Mouse (Mus musculus): ENCODE results near the gene Gpc6.

DNA sequence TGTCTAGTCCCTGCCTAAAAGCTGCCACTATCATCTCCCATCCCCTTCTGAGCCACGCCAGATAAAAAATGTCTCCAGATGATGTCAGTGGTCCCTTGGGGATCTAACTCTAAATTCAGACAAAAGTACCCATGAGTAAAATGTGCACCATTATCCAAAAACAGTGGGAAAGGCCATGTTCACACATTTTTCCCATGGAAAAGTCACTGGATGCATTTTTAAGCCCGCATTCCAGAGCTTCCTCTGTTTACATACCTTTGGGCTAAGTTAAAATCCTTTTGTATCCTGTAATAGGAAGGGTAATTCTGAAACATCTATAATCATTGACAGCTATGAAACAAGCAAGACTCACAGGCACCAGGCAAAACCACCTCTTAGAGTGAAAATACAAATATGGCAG lies 589.7 kb downstream of the Gpc6 start:
- TF ChIP-seq CTCF (conservative IDR thresholded peaks at IDR 0.05 in 1 of 2, IDR thresholded peaks at IDR 0.05 in 1 of 2; ENCODE audit: low read depth in 2 of 2, low read length in 2 of 2) (no peak), E2F4 (IDR thresholded peaks at IDR 0.05; ENCODE audit: insufficient replicate concordance, low read depth, low read length) (no peak), KAT2A (IDR thresholded peaks at IDR 0.05; ENCODE audit: insufficient replicate concordance, low read length) (no peak), MAX (IDR thresholded peaks at IDR 0.05; ENCODE audit: low read length) (no peak), RCOR1 (conservative IDR thresholded peaks at IDR 0.05; ENCODE audit: low read depth, low read length) (no peak), NELFE (IDR thresholded peaks at IDR 0.05; ENCODE audit: low read depth, low read length) (no peak), HCFC1 (IDR thresholded peaks at IDR 0.05; ENCODE audit: low read depth, low read length) (no peak), JUN (IDR thresholded peaks at IDR 0.05; ENCODE audit: insufficient read depth, low read depth, low read length) (no peak), CHD2 (IDR thresholded peaks at IDR 0.05; ENCODE audit: low read length) (no peak), POLR2A (IDR thresholded peaks at IDR 0.05; ENCODE audit: low read depth, low read length) (no peak), MYC (IDR thresholded peaks at IDR 0.05; ENCODE audit: low read depth, low read length) (no peak), USF1 (IDR thresholded peaks at IDR 0.05; ENCODE audit: low read depth, low read length) (no peak), EP300 (IDR thresholded peaks at IDR 0.05; ENCODE audit: low read length) (no peak)

All from CH12.LX (cell line).